Mouse (Mus musculus): ENCODE measurements around the gene Orai3.
"Not testable (repeated sequence)": the region's sequence is repeated elsewhere in the genome, so short reads cannot be mapped to it uniquely, and the experiment has no call there.

Orai3 gene

DNA sequence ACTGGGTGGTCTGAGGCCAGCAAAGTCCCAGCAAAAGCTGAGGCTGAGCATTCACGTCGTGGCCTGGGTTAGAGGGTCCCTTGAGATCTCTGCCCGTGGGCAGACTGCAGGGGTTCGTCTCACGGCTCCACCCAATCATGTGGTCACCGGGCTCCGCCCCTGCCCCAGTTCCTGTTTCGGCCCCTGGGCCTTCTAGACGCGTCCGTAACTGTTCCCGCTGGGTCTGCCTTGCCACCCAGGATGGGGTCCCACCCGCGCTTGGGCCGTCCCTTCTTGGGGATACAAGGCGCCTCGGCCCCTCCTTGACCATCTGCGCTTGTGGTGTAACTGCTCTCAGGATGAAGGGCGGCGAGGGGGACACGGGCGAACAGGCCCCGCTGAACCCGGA lies at the start of gene Orai3:
TSS of gene Orai3 (plus strand) at position 165 of the 388 bp plus-strand sequence.
- peak; percentile 78 to 85 for DNase-seq (ENCODE audit: low spot score in 2 of 2)

DNA sequence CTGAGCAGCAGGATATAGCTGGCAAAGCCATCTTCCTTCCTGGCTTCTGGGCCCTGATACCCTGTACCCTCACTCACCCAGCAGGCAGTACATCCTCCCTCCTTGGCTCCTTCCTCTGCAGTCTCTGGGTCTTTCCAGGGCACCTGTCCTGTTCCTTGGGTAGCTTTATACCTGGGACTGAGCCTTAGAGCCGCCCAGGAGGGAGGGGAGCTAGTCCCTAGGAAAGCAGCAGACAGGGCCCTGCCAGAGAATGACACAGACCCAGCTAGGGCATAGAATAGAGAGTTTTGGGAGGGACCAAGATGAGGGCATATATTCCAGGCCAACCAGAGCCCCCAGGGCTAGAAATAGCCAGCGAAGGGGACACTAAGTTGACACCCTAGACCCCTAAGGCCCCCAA lies 44.1 kb upstream of the Orai3 start:
- no peak for DNase-seq (ENCODE audit: low spot score in 2 of 2)

DNA sequence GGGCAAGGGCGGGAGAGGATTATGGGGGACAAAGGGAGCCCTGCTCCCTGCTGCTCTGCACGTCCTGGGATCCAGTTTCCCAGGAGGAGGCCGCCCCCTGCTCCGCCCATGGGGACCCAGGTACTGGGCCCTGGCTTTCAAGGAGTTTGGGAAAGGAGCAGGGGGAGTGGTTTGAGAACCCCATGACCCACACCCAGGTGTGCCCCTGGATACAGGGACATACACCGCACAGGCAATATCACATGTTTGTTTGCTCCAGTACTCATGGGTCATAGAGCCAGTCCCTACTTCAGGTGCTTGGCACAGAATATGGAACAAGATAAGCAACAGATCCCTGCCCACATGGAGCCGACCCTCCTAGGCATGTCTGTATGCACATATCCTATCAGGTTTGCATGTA lies 43.7 kb upstream of the Orai3 start:
- no peak for DNase-seq (ENCODE audit: low spot score in 2 of 2)

DNA sequence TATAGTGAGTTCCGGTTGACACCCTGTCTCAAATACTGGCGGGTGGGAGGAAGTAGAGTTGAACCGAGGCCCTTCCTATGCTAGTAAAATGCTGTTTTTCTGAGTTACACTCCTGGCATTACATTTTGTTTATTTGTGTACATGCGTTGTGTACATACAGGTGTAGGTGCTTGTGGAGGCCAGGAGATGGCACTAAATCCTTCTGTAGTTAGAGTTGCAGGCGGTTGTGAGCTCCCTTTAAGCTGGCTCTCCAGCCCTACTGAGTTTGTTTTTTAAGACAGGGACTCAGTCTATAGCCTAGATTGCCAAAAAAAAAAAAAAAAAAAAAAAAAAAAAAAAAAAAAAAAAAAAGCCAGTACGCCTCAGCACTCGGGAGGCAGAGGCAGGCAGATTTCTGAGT lies 41.7 kb upstream of the Orai3 start:
- no peak for DNase-seq (ENCODE audit: low spot score in 2 of 2)

DNA sequence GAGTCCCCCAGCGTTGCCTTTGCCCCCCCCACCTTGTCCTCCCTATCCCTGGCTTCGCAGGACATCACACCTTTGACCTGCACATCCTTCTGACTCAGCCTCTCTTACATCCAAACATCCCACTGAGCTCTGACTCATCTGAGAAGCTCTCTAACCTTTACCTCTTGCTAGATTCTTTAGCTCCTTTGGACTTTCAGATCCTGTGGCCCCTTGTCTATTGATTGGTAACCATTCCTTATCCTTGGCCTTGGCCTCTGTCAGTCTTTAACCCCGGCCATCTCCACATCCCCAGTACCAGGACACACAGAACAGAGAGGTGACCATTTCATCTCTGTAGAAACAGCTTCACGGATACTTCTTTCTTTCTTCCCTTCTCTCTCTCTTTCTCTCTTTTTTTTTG lies 39.4 kb upstream of the Orai3 start:
- no peak for DNase-seq (ENCODE audit: low spot score in 2 of 2)

DNA sequence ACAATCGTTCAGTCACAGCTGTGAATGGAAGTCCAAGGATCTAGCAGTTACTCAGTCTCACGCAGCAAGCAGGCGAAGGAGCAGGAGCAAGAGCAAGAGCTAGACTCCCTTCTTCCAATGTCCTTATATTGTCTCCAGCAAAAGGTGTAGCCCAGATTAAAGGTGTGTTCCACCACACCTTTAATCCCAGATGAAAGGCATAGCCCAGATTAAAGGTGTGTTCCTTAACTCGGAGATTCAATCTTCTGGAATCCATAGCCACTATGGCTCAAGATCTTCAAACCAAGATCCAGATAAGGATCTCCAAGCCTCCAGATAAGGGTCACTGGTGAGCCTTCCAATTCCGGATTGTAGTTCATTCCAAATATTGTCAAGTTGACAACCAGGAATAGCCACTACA lies 37.5 kb upstream of the Orai3 start, which contains the start of gene Ctf2:
TSS of gene Ctf2 (minus strand) at position 101 of the 400 bp plus-strand sequence.
- DNase-seq (ENCODE audit: low spot score in 2 of 2): not testable (repeated sequence)

DNA sequence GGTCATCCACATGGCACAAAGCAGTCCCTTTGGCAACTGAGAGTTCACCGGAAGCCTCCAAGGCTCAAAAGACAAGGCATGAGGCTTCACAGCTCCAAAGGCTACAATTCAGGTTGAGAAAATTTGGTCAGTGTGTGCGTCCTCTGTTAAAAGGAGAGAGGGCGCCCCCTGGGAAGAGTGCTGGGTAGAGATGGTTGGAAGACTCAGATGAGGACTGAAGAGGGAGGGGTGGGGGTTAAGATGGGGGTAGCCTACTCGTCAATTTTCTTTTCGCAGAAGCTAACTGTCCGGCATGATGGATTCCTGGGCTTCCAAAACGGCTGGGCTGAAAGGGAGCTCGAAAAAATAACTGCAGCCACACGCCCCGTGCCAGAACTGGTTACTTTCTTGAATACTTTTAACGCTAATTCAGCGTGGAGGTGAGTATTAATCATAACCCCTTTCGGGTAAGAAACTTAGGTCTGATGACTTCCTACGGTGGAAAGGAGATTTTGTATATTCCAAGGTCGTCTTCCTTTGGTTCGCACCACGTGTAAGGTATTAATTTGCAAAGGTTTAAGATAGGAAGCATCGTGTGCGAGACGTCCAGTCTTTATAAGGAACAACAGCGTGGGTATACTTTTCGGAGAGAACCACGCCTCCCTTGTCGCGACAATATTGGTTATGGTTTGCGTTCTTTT lies 25.1 kb upstream of the Orai3 start, which contains the start of gene Fbxl19:
TSS of gene Fbxl19 (plus strand) at position 178 of the 680 bp plus-strand sequence.
- peak; percentile 60 for DNase-seq (ENCODE audit: low spot score in 2 of 2)

DNA sequence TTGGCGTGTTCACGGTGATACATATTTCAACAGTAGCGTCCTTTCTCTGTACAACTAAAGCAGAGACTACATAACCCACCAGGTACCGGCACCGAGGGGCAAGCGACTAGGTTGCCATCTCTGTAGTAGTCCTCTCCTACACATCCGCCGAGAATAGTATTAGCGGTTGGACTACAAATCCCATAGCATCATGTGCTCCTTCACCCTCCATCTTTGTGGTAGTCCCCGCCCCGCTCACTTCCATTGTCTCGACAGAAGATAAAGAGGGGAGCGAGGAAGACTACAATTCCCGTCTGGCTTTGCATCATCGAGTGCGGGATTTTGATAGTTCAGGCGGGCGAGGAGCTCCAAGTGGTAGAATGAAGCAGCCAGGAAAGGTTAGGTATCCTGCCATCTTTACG lies 24.4 kb upstream of the Orai3 start:
- peak; percentile 92 to 97 for DNase-seq (ENCODE audit: low spot score in 2 of 2)

DNA sequence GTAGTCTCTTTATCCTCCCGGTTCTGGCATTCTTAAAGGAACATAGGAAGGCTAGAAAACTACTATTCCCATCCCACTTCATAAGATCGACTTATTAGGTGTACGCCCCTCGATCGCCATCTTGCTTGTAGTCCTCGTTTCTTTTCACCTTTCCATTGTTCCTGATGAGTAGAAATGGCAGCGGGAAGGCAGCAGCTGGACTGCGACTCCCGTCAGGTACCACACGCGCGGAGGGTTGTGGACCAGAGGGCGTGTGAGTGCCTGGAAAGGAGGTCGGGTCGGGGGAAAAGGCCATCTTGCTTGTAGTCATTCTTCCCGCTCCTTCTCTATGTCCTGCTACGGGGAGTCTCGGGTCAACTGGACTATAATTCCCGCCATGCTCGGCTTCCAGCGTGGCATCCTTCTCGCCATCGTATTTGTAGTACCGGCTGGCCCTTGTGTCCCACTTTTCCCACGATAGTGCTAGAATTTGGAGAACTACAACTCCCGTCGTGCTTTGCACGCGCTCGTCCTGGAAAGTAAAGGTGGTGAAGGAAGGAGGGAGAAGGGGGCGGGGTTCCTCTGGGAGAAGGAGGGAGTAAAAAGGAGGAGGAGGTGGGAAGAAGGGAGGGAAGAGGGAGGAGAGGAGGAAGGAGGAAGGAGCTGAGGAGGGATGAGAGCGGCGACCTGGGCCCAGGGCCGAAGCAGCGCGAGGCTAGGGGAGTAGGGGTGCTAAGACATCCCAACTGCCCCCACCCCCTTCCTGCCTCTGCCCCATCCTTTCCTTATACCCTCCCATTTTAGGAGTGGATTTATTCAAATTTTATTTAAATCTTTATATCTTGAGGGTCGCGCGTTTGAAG lies 23.7 kb upstream of the Orai3 start:
- DNase-seq (ENCODE audit: low spot score in 2 of 2): peak; percentile 98 to 99

DNA sequence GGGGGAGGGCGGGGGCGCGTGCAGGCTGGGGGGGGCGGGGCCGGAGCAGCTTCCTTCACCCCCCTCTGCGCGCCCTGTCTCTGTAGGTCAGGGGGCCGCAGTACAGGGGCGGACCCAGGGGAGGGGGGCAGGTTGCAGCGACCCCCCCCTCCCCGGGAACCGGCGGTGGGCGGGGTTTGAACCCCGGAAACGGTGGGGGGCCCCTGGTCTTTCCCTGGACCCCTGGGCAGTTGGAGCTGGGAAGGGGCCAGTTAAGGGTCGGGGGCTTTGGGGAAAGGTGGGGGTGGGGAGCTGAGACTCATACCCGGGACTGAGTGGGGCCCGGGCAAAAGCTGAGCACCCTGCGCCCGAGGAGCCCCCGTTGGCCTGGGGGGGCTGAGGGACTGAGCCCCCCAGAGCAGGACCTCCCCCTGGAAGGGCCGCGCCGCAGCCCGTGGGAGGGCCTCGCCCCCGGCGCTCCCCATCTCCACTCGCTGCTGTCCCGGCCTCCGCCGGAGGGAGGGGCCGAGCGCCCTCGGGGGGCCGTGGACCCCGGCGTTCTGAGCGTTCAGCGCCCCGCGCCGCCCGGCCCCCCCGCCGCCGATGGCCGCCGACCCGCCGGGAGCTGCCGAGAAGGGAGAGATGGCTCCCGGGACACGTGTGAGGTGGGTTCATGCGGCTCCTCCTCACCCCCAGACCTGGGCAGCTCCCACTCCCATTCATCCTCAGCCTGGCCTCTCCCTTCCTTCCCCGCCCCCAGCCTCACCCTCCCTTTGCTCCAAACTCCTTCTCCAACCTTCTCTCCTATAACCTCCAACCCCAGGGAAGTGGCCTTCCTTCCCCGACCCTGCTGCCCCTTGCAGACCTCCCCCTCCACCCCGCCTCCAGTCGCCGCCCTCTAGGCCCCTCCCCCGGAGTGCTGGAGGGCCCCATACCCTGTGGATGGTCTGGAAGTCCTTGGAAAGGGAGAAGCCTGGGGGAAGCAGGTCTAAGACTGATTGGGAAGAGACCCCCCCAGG lies 22.8 kb upstream of the Orai3 start:
- DNase-seq (ENCODE audit: low spot score in 2 of 2): no peak

DNA sequence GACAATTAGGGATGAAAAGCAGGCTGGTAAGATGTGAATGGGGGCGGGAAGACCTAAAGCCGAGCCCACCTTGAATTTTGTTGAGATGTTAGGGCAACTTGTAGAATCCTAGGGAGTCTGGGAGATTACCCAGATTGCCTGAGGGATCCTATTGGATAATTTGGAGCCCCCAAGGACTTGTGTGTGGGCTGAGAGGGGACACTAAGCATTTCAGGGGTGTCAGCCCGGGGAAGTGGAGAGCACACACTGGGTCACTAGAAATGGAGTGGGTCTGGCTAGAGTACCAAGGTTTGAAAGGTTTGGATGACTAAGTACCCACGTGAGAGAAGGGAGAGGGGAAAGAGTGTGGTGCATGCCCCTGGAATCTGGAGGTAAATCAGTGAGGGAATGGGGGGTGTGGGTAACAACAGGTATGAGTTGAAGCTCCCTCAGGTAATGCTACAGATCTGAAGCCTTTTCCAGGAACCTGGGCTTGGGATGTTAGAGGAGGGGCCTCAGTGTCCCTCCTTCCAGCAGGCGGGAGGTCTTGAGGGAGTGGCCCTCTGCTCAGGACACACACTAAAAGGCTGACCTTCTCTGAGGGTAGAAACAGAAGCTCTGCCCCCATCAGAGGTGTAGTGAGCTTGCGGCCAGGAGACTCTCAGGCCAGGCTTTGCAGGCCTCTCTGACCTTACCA lies 21.9 kb upstream of the Orai3 start:
- no peak for DNase-seq (ENCODE audit: low spot score in 2 of 2)

DNA sequence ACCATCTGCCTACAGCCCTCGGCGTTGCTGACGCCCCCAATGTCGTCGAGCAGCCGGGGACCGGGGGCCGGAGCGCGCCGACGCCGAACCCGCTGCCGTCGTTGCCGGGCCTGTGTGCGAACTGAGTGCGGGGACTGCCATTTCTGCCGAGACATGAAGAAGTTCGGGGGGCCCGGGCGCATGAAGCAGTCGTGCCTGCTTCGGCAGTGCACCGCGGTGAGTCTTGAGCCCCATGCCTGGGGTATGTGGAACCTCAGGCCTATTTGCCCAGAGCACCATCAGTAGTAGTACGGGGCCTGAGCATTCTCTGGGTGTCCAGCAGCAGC lies 21.4 kb upstream of the Orai3 start:
- no peak for DNase-seq (ENCODE audit: low spot score in 2 of 2)

DNA sequence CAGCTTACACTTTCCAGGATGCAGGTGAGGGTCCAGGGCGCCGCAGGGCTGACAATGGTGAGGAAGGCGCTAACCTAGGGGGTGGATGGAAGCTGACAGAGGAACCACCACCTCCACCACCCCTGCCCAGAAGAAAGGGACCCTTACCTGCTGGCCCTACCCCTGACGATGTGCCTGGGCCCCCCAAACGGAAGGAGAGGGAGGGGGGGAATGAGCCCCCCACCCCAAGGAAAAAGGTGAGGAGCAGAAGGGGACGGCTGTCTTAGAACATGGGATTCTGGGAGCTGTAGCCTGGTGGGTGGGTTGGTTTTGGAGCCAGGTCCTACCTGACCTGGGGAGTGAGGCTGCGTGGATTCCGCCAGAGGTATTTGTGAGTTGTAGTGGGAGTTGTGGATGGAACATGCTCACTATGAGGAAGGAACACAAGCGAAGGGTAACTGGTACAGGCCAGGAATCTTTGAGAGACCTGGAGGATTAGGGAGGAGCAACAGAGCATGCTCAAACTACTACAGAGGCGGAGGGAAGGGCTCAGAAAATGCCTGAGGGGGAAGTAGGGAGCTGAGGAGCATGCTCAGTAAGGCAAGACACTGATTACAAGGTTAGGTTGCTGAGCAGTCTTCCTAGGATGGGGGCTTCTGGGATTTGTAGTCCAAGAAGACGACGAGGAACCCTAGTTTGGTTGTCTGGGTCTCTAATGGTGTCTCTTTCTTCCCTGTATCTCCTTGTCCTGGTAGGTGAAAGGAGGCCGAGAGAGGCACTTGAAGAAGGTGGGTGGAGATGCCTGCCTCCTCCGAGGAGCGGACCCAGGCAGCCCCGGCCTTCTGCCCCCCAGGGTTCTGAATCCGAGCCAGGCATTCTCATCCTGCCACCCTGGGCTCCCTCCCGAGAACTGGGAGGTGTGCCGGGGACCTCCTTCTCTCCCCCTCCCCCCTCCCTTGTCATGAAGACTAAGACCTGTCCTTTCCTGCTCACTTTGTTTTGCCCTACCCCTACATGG lies 19.2 kb upstream of the Orai3 start:
- peak in 1 of 2 experiments; percentile 67 for DNase-seq (ENCODE audit: low spot score in 2 of 2)

DNA sequence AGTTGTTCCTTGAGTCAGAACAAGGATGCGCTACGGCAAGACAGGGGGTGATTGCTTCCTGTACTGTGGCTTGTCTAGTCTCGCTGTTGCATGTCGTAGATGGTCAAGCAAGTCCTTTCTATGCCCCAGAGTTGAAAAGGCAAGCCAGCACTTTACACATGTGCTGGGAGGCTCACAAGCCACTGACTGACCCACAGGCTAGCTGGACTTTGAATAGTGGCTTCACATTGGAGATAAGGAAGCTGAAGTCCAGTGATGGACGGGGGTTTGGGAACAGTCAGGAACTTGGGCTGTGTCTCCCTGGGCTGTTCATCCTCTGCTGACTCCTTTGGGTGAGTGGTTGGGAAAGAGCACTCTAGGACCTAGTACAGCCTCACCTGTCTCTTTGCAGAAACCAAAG lies 18.0 kb upstream of the Orai3 start:
- no peak for DNase-seq (ENCODE audit: low spot score in 2 of 2)

DNA sequence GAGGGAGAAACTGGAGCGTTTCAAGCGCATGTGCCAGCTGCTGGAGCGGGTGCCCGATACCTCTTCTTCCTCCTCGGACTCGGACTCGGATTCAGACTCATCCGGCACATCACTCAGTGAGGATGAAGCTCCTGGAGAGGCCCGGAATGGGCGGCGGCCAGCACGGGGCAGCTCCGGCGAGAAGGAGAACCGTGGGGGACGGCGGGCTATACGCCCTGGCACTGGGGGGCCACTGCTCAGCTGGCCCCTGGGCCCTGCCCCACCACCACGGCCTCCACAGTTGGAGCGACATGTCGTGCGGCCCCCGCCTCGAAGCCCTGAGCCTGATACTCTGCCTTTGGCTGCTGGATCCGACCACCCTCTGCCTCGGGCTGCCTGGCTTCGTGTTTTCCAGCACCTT lies 17.5 kb upstream of the Orai3 start:
- no peak for DNase-seq (ENCODE audit: low spot score in 2 of 2)

DNA sequence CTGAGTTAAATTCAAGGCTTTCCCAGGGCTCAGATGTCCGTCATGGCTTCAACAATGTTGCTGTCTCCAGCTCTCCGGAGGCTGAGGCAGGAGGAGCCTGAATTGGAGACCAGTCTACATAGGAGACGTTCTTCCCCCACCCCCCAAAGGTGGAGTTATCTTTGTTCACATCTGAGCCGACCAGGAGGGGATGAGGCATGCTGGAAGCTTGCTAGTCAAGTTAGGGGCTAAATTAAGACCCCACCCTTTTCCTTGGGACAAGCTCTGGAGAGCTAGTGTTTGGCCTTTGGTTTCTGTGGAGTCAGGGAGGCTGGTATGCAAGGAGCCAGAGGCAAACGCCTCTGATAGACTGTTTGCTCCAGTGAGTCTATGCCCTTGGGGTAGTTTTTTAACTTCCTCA lies 16.5 kb upstream of the Orai3 start:
- DNase-seq (ENCODE audit: low spot score in 2 of 2): no peak

DNA sequence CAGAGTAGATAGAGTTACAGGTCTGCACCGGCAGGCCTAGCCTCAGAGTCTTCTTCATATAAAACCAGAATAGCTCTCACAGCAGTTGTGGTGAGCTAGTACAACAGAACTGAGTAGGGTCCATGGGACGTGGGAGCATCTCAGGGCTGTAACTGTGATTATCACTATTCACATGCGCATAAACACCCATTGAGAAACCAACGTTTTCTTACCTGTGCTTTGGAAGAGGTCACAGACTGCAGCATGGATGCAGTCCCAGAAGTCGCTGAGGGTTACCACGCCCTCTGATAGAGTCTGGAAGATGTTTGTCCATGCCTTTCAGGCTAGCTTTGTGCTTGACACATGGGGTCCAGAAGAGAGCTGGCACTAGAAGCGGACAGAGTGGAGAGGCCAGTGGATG lies 15.9 kb upstream of the Orai3 start:
- DNase-seq (ENCODE audit: low spot score in 2 of 2): no peak

DNA sequence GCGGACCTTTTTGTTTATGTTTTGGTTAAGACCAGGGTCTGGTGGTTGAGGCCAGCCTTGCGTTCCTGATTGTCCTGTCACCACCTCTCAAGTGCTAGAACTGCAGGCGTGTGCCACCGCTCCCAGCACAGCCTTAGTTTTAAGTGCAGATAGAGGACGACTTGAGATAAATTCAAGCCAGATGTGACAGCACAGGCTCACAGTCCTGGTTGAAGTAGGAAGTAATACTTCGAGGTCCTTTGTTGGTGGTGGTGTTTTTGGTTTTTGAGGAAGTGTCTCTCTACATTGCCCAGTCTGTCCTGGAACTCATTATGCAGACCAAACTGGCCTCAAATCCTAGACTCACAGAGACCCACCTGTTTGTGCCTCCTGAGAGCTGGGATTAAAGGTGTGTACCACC lies 9.9 kb upstream of the Orai3 start:
- no peak for DNase-seq (ENCODE audit: low spot score in 2 of 2)

DNA sequence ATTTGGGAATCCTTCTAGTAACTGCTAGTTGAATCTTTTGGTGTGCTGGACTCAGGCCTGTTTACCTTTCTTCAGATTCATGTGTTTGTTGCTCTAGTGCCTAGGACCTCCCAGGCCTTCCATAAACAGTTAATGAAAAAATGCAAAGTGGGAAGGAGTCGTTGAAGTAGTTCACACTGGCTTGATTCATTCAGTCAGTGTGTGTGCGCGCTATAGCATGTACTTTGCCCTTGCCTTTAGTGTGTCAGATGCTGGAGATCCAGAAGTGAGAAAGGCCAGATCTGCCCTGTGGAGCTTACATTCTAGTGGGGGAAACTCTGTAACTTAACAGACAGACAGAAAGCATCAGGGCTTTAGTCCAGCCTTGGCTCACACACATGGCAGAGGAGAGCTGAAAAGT lies 9.1 kb upstream of the Orai3 start:
- DNase-seq (ENCODE audit: low spot score in 2 of 2): no peak

DNA sequence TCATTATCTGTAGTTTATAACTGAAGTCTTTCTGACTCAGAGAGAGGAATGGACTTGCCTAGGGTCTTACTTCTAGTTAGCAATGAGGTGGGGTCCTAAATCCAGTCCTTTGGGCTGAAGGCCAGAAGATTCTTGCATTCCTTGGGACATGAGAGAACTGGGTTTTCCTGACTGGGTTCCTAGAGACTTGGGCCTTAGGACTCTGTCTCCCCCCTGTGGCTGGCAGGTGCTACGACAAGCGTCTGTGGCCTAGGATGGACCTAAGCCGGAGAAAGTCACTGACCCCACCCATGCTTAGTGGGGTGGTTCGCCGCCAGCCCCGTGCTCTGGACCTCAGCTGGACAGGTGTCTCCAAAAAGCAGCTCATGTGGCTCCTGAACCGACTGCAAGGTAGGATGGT lies 8.6 kb upstream of the Orai3 start:
- DNase-seq (ENCODE audit: low spot score in 2 of 2): no peak

Measured in right cerebral cortex, postnatal 36 days (tissue).